Mouse (Mus musculus) myocyte (in vitro differentiated cells): Measurements from ENCODE around the gene Epb41l1. TPM values are rescaled to one million over a fixed set of nuclear protein-coding genes. Genes with fewer than 3 reads are reported as not detected.

Experiments
- H3K27me3 ChIP-seq: one replicate; pipeline ENCODE4 v1.6.1; 2011; ENCODE audit not compliant: control insufficient read depth, insufficient read depth, insufficient read length
- H3K36me3 ChIP-seq: one replicate; pipeline ENCODE4 v1.6.1; 2011; ENCODE audit not compliant: control insufficient read depth, insufficient read depth
- H3K4me2 ChIP-seq: one replicate; pipeline ENCODE4 v1.6.1; 2011; ENCODE audit warnings: low read depth, control low read depth
- H3K4me3 ChIP-seq: one replicate; pipeline ENCODE4 v1.5.1; 2011; ENCODE audit warnings: mild to moderate bottlenecking, control low read depth, moderate library complexity
- H3K79me2 ChIP-seq: one replicate; pipeline ENCODE4 v1.6.1; 2011; ENCODE audit not compliant: control insufficient read depth, insufficient read depth
- H3ac ChIP-seq: one replicate; pipeline ENCODE4 v1.6.1; 2011; ENCODE audit not compliant: control insufficient read depth, insufficient read length
- CEBPB ChIP-seq: IDR thresholded peaks from 2 replicates; pipeline ENCODE4 v1.6.1; 2011; ENCODE audit warnings: mild to moderate bottlenecking, moderate library complexity; ENCODE audit not compliant: poor library complexity, insufficient read depth, severe bottlenecking
- E2F4 ChIP-seq: IDR thresholded peaks from one replicate; pipeline ENCODE4 v1.6.1; 2011; ENCODE audit warnings: mild to moderate bottlenecking, control low read depth, moderate library complexity; ENCODE audit not compliant: insufficient read depth
- MAX ChIP-seq: IDR thresholded peaks from one replicate; pipeline ENCODE4 v1.6.1; 2011; ENCODE audit warnings: low read depth, mild to moderate bottlenecking, control low read depth
- MYOD1 ChIP-seq, 3 experiments: IDR thresholded peaks; one replicate each; pipeline ENCODE4 v1.6.1; 2011; ENCODE audit warnings: control low read depth in 2 of 3, low read depth in 2 of 3, mild to moderate bottlenecking in 2 of 3, moderate library complexity in 1 of 3; ENCODE audit not compliant: insufficient read length in 2 of 3, control insufficient read depth in 1 of 3
- MYOG ChIP-seq, 3 experiments: IDR thresholded peaks; one replicate each; pipeline ENCODE4 v1.6.1; 2011; ENCODE audit warnings: control low read depth in 2 of 3, low read depth in 2 of 3, mild to moderate bottlenecking in 2 of 3; ENCODE audit not compliant: insufficient read length in 2 of 3, control insufficient read depth in 1 of 3, insufficient read depth in 1 of 3
- POLR2A ChIP-seq: IDR thresholded peaks from one replicate; pipeline ENCODE4 v1.6.1; 2011; ENCODE audit warnings: low read depth, mild to moderate bottlenecking, control low read depth, moderate library complexity; ENCODE audit not compliant: insufficient read length
- POLR2AphosphoS2 ChIP-seq: IDR thresholded peaks from one replicate; pipeline ENCODE4 v1.6.1; 2011; ENCODE audit warnings: low read depth, control low read depth; ENCODE audit not compliant: insufficient read length
- REST ChIP-seq: IDR thresholded peaks from one replicate; pipeline ENCODE4 v1.6.1; 2011; ENCODE audit warnings: mild to moderate bottlenecking, control low read depth, moderate library complexity; ENCODE audit not compliant: insufficient read depth, insufficient read length
- SRF ChIP-seq: IDR thresholded peaks from one replicate; pipeline ENCODE4 v1.6.1; 2011; ENCODE audit warnings: low read depth; ENCODE audit not compliant: control insufficient read depth, insufficient read length
- TCF12 ChIP-seq: IDR thresholded peaks from one replicate; pipeline ENCODE4 v1.6.1; 2011; ENCODE audit warnings: mild to moderate bottlenecking, control low read depth; ENCODE audit not compliant: poor library complexity, insufficient read depth, severe bottlenecking
- TCF3 ChIP-seq: IDR thresholded peaks from one replicate; pipeline ENCODE4 v1.6.1; 2011; ENCODE audit warnings: low read depth, control low read depth; ENCODE audit not compliant: insufficient read length
- USF1 ChIP-seq: IDR thresholded peaks from one replicate; pipeline ENCODE4 v1.6.1; 2011; ENCODE audit warnings: low read depth, mild to moderate bottlenecking, control low read depth, moderate library complexity
- polyA plus RNA-seq: library from polyadenylated mRNA; unstranded; fragments of >200 nt; fragmentation: generic; extraction: Trizol; gene quantifications from one replicate; pipeline ENCODE4 v1.2.1, GENCODE M21; 2012; ENCODE audit warnings: missing spikeins

The Epb41l1 gene
- polyA plus RNA-seq, 1 experiment, result 16.9 TPM

DNA sequence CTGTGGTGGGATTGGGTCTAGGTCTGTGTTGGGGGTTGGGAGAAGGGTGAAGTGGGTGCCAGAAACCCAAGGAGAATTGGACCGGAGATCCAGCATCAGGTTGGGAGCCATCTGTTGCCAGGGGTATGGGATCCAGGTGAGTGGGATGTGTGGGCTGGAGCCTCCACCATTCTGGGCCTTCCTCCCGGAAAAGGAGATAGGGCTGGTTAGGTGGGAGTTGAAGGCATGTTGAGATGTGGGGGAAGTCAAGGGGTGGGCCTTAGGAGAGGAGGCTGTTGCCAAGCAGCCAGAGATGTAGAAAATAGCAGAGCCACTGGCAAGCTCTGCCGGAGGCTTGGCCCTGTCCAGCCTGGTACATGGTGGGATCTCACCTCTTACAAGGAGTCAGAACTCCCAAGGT, 11.4 kb downstream of the Epb41l1 start:
- TF ChIP-seq MAX (no peak), SRF (no peak), MYOD1 (IDR thresholded peaks at IDR 0.05; ENCODE audit: control insufficient read depth in 1 of 3, insufficient read length in 2 of 3, low read depth in 2 of 3) (no peak), CEBPB (no peak), REST (no peak), TCF12 (no peak), MYOG (IDR thresholded peaks at IDR 0.05; ENCODE audit: control insufficient read depth in 1 of 3, insufficient read depth in 1 of 3, insufficient read length in 2 of 3, low read depth in 2 of 3) (no peak), E2F4 (no peak), POLR2AphosphoS2 (no peak), TCF3 (no peak), USF1 (no peak), POLR2A (no peak)
- no peaks in the 10 kb centered on the region for H3K36me3 ChIP-seq
- no peak overlapping the region for H3K4me2 ChIP-seq
- H3K4me3 ChIP-seq, result no peak overlapping the region
- no peak overlapping the region for H3ac ChIP-seq
- H3K79me2 ChIP-seq, result no peaks in the 10 kb centered on the region
- no peaks in the 10 kb centered on the region for H3K27me3 ChIP-seq

DNA sequence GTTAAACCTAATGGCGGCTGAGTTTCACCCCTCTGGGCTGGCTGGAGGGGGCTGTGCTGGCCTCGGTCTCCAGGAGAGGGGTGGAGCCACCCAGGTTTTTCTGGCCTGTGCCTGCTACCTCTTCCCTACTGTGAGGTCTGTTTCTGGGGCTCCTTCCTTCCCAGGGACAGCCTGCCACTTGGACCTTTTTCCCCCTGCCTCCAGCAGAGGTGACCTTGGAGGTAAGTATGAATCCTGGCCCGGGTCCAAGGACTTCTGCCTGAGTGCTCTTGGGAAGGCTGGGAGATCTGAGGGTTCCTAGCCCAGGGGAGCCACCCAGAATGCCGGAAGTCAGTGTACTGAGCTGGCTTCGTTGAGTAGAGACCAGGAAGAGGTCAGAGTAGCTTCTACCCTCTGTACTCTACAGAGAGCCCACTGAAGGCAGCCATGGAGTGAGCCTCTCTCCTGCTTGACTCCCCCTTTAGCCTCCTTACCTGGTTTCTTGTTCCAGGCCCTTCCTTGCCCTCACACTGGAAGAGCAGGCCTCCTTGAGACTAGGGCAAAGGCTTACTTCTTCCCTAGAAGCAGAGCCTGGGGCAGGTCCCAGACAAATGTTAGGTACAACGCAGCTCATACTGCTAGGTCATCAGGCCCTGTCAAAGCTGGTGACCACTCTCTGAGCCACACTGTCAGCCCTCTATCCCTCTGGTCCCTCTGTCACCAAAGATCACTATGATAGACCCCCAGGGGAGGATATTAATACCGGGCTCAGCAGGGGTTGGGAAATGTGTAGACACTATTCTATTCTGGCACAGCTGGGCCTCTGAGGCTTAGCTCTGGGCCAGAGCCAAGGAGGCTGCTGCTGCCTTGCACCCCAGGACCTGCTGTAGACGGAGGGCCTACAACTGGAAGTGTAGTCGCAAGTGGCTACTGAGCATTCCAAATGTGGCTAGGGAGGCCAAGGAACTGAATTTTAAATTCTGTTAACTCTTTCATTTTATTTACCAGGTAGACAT, 12.5 kb downstream of the Epb41l1 start:
- Histone ChIP-seq H3K79me2 (no peaks in the 10 kb centered on the region), H3ac (no peak overlapping the region), H3K27me3 (no peaks in the 10 kb centered on the region), H3K4me3 (no peak overlapping the region), H3K36me3 (no peaks in the 10 kb centered on the region), H3K4me2 (no peak overlapping the region)
- TF ChIP-seq TCF3 (no peak), MYOG (IDR thresholded peaks at IDR 0.05; ENCODE audit: control insufficient read depth in 1 of 3, insufficient read depth in 1 of 3, insufficient read length in 2 of 3, low read depth in 2 of 3) (no peak), POLR2AphosphoS2 (no peak), POLR2A (no peak), E2F4 (no peak), MAX (no peak), SRF (no peak), CEBPB (no peak), TCF12 (no peak), USF1 (no peak), MYOD1 (IDR thresholded peaks at IDR 0.05; ENCODE audit: control insufficient read depth in 1 of 3, insufficient read length in 2 of 3, low read depth in 2 of 3) (no peak), REST (no peak)

DNA sequence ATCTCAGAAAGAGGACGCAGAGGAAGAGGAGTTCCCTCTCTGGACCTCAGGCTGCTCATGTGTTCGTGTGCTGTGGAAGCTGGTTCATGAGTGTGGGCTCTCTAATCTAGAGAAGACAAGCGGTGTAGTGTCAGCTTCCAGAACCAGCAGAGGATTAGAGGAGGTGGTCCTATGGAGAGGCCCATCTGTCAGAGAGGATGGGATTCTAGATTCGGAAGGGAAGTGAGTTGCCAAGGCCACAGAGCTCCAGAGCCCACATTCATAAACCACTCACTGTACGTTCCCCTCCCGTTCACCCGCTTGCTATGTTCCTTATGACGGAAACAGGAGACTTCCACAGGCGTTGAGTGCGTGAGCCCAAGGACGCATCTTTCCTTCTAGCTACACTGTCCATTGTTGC, 16.9 kb downstream of the Epb41l1 start:
- Histone ChIP-seq H3ac (no peak overlapping the region), H3K4me3 (no peak overlapping the region), H3K36me3 (no peaks in the 10 kb centered on the region), H3K79me2 (no peaks in the 10 kb centered on the region), H3K4me2 (no peak overlapping the region), H3K27me3 (no peaks in the 10 kb centered on the region)
- TF ChIP-seq USF1 (no peak), SRF (no peak), POLR2A (no peak), MYOD1 (IDR thresholded peaks at IDR 0.05; ENCODE audit: control insufficient read depth in 1 of 3, insufficient read length in 2 of 3, low read depth in 2 of 3) (no peak), CEBPB (no peak), POLR2AphosphoS2 (no peak), MAX (no peak), TCF12 (no peak), MYOG (IDR thresholded peaks at IDR 0.05; ENCODE audit: control insufficient read depth in 1 of 3, insufficient read depth in 1 of 3, insufficient read length in 2 of 3, low read depth in 2 of 3) (no peak), TCF3 (no peak)

DNA sequence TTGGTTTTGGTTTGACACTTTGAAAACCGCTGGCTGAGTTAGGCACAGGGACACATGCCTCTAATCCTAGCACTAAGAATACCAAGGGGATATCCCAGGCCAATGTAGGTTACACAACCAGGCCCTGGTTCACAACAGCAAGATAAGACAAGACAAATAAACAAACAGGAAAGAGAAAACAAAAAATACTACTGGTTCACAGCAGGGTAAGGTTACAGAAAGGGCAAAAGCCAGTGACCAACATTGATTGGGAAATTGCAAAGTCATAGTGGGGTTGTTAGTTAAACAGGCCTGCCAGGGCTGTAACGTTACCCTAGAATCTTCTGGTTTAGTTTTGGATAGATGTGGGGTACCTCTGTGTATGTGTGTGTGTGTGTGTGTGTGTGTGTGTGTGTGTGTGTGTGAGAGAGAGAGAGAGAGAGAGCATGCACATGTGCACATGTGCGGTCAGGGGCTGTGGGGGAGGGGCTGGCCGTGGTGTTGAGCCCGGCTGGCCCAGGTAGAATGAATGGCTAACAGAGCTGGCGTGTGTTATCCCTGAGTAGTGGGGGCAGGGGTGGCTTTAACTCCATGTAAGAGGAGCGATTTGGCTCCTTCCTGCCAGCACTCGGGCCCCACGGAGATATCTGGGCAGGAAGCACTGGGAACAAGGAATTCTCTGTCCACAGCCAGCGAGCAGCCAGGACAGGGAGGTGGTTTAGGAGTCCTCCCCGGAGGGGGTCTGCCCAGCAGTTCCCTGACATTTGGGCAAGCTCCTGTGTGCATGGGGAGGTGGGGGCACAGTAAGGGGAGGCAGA, 19.2 kb downstream of the Epb41l1 start:
- Histone ChIP-seq H3K4me3 (no peak overlapping the region), H3K79me2 (no peaks in the 10 kb centered on the region), H3K36me3 (no peaks in the 10 kb centered on the region), H3ac (no peak overlapping the region), H3K4me2 (no peak overlapping the region), H3K27me3 (no peaks in the 10 kb centered on the region)
- TF ChIP-seq USF1, result no peak
- TF ChIP-seq POLR2A, result no peak
- no peak for TF ChIP-seq TCF12
- no peak for TF ChIP-seq MYOD1 (IDR thresholded peaks at IDR 0.05; ENCODE audit: control insufficient read depth in 1 of 3, insufficient read length in 2 of 3, low read depth in 2 of 3)
- no peak for TF ChIP-seq MAX
- TF ChIP-seq MYOG (IDR thresholded peaks at IDR 0.05; ENCODE audit: control insufficient read depth in 1 of 3, insufficient read depth in 1 of 3, insufficient read length in 2 of 3, low read depth in 2 of 3), result no peak
- TF ChIP-seq SRF, result no peak
